Mouse (Mus musculus) spleen, postnatal 14 days (tissue): Measurements from ENCODE around the gene Pank4.

ENCODE experiments used
- DNase-seq, 2 experiments: peaks; one replicate each; pipeline ENCODE4 v3.0.0; 2021 to 2022; ENCODE audit warnings: low spot score in 2 of 2

Gene Pank4

DNA sequence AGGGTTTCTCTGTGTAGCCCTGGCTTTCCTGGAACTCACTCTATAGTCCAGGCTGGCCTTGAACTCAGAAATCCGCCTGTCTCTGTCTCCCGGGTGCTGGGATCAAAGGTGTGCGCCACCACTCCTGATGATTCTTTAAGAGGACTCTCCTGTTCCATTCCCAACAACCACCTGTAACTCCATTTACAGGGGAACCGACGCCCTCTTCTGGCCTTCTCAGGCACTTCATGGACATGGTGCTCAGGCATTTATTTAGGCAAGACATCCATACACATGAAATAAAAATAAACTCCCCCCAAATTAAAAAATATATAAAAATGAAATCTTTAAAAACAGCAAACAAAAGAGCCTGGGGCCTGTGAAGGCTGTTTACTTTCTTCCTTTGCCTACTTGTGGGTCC lies 3.2 kb downstream of the Pank4 start:
- peak; percentile 37 to 58 for DNase-seq

DNA sequence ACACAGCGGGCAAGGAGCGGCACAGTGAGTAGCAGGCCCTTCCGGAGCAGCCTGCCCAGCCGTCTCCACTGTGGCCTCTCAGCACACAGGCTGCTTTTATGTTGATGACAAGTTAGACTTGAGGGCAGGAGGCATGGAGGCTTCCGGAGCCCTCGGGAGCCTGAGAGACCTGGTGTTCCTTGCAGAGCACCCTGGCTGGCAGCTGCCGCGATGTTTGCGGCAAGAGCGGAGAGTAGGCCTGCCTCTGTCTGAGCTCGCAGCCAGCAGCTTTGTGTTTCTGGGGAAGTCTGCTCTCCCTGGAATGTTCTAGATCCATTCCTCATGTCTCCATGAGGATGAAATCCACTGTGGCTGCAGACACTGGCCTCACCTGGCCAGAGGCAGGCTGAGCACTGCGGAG lies 8.6 kb downstream of the Pank4 start:
- DNase-seq: no peak

DNA sequence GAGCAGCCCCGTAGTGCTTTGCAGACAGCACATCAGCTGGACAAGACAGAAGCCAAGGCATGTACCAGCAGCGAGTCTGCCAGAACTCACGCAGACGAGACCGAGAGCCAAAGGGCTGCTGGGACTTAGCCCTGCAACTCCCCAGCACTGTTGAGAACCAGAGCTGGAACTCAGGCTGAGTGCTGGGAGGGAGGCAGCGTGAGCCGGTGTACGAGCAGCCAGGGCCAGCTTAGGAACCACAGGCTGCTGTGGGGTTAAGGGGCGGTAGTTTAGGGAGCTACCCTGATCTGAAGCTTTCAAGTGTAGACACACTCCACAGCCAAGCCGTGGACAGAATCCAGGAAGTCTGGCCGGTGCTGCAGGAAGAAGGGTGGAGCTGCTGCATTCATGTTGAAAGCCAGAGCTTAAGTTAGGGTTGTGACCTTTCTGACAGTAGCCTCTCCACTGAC lies 10.3 kb downstream of the Pank4 start:
- DNase-seq: no peak

DNA sequence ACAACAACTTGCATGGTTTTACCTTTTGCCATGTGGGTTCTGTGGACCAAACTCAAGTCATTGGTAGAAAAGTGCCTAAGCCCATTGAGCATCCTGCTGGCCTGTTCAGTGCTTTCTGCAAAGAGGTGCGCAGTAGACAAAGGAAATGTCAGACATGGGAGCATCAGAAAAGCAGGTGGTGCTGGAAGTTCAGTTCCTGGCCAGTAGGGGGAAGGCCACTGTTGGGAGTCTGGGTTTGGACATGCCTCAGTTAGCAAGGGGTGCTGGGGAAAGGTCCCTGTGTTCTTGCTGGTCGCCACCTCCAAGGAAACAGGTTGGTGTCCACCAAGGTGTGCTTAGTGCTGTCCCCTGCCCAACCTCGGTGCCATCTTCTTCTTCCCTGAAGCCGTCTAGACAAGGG lies 16.2 kb downstream of the Pank4 start:
- DNase-seq: no peak

DNA sequence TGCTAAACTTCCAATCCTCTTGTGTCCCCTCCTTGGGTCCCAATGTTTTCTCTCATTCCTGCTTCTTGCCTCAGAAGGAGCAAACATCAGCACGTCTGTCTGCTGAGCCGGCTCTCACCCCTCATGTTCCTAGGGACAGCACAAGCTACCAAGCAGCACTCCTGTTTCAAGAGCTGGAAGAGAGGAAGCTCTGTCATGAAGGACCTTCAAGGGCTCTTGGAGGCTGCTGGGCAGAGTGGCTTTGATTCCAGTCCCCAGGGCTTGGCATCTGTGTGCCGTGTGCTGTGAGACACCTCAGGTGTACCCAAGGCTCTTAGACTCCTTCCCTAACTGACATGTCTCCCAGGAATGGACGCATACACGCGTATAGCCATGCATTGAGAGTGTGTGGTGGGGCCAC lies 17.2 kb downstream of the Pank4 start:
- DNase-seq: no peak

DNA sequence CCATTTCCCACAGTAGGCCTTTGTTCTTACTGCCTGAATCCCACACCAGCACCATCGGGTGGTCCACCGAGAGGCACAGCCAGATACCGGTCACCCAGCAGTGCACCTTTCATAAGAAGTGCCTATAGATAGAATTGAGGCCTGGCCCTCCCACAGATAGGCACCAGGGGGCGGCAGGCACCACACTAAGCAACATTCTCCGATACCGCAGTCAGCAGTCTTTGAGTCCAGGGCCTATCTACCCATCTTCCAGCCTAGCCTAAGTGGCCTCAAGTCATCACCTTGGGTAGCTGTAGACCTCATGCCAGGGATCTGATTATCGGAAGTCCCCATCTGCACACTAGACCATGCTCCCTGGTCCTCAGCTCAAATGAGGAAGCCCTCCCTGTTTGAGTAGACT lies 17.6 kb downstream of the Pank4 start:
- DNase-seq: no peak

DNA sequence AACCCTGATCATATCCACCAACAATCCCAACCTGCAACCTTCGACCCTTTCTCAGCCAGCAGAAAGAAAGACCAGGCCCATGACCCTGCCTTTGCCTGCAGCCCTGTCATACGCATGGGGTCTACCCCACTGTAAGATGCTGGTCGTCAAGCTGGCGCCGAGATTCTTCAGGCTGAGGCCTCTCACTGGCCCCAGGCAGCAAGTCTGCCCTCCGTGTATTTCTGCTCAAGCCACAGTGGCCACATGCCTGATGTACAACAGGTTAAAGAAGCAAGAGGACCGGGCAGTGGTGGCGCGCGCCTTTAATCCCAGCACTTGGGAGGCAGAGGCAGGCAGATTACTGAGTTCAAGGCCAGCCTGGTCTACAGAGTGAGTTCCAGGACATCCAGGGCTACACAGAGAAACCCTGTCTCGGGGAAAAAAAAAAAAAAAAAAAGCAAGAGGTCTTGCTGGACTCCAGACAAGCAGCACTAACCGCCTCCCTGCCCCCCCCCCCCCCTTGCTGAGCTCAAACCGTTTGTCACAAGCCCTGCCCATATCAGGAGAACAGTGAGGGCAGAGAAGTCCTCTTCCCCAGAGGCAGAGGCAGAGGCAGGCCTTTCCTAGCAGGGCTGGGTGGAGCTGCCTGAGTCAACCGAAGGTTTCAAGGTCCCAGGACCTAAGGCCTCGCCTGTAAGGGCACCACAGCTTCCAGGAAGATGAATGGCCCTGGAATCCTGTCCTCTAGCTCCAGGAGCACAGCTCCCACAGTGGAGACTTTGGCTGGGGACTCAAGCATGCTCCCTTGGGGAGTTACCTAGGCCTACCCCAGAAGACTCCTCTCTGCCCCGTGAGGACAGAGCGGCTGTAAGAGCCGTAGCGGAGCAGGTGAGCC lies 18.6 kb downstream of the Pank4 start:
- no peak for DNase-seq

DNA sequence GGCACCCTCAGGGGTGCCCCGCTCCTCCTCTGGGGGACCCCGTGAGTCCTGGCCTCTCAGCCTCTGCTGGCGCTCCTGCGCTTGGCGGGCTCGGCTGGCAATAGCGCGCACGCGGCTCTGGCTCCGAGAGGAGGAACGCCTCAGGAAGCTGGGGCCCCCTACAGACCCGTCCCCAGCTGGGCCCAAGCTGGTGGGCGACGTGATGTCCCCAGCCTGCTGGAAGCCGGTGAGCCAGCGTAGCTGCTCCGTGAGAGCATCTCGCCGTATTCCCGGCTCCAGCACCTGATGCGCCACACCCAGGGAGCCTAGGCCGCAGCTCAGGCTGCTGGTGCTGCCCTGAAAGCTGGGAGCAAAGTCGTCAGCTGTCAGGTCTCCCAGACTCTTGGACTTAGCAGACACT lies 19.8 kb downstream of the Pank4 start:
- no peak for DNase-seq

DNA sequence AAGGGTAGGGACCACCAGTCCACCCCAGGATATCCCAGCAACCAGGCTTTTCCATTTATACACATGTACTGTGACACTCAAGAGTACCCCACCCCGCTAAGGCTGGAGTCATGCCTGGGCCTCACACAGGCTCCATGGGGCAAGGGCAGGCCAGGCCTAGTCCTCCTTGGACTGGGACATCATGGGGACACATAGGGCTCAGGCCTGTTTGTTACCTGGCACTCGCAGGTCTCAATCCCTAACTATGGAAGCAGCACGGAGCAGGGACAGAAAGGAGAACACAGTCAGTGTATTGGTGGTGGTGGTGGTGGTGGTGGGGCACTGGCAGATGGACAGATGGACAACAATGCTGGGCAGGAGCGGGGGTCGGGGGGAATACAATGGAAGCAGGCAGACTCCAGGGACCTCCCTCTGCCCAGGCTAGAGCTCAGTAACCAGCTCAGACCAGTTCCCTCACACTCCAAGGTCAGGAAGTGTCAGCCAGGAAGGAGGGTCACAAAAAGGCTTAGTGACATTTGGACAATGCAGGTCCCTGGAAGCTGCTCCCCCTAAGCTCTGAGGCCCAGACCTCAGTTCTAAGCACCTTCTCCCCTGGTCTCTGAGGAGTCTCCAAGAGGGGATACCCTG lies 21.3 kb downstream of the Pank4 start:
- DNase-seq: no peak

DNA sequence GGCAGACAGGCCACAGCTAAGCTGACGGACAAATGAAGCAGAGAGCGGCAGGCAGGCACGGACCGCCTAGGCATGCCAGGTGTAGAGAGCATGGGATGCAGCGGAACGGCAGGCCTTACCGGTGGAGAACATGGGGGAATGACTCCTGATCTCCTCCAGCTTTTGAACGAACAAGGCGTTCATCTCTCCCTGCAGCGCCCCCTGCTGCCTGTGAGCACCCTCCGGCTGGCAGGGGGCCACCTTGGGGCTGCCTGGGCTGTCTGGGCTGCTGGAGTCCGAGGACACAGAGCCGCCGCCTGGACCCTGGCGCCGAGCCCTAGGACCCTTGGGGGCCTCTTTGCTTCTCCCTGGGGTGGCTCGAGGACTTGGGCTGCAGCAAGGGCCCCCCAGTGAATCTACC lies 22.2 kb downstream of the Pank4 start:
- DNase-seq: peak; percentile 55 to 71

DNA sequence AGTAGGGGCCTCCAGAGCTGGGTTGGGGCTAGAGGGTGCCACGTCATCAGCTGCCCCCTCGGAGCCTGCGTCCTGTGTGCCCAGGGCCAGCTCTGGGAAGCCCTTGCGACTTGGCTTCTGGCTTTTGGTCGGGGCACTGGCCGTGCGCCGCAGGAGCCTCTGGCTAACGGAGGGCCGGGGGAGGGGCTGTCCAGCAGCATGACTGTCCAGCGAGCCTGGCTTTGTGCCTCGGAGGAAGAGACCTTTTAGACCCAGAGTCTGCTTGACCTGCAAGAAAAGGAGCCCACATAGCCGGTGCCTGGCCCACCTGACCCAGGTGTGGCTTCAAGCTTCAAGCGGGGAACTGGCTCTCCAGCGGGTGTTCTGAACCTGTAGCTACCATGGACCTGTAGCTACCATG lies 22.8 kb downstream of the Pank4 start:
- no peak for DNase-seq

DNA sequence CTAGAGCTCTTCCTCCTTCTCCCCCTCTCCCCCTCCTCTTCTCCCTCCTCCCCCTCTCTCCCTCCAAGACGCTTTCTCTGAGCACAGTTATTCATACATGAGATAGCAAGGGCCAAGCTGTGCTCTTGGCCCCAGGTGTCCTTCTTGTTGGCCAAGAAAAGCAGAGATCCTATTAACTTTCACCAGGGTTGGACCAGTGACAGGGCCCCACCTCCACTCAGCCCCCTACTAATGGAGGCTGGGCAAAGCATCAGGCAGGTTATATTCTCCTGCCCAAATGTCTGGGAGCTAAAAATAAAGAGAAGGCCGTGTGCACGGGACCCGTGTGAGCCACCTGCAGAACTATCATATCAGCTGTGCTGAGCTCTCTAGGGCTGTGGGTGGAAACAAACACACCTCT lies 31.0 kb downstream of the Pank4 start:
- no peak for DNase-seq

DNA sequence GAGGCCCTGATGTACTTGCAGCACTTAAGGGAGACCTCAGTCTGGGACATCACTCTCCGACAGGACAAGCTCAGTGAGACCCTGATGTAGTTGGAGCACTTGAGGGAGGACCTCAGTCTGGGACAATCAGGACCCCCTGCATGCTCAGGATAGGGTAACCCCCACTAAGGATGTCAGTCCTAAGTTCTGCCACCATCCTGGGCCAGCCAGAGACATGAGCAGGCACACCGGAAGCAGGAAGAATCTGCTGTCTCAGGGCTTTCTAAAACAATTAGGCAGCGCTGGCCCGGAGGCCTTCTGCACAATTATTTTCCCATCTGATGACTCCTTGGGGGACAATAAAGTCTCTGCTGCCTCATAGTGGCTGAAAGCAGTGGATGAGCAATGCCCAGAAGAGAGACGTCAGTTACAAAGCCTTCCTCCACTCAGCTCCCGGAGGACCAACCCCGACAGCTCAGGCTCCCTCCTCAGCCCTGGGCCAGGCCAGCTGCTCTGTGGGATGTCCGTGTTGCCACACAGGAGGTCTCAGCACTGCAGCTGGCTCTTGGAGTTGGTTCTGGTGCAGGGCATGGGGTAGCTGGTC lies 32.7 kb downstream of the Pank4 start:
- no peak for DNase-seq

DNA sequence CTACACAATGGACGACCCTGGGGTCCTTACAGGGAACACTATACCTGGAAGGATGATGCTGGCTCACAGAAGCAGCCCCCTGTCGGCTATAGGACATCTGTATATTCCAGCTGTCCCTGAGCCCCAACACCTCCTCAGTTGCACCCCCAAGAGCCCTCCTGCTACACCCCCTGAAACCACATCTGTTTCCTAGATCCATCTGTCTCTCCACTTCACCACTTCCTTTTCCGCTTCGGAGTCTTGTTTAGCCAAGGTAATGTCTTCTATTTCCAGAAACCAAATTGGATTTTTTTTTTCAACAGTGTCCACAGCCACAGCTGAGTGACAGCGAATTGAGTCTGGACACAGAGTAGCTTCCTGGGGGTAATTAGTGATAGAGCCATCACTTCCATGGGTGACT lies 35.5 kb downstream of the Pank4 start:
- DNase-seq: no peak

DNA sequence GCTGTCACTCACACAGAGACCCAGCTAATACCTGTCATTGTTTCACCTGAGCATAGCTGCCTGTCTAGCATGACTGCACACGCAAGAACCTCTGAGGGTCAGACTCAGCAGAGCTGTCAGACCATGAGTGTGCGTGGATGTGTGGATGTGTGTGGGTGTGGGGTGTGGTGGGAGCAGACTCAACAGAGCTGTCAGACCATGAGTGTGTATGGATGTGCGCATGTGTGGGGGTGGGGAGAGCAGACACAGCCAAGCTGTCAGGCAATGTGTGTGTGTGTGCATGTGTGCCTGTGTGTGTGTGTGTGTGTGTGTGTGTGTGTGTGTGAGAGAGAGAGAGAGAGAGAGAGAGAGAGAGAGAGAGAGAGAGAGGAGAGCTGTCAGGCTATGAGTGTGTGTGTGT lies 41.4 kb downstream of the Pank4 start:
- DNase-seq: no peak

DNA sequence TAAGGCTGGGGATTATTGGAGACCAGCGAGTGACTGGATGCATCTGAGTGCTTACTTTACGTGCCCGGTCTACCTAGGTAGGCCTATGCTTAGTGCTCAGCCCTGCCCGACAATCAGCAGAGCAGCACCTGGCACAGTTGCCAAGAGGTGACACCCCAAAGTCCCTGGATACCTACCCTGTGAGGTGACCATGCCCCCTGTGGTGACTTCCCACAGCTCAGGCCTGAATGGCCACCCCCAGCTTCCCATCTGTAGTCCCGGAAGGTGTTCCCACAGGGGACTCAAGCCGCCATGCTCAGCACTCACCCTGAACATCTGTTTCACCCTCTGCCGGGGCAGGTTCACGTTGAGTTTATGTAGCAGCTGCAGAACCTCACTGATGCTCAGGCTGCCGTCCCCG lies 42.4 kb downstream of the Pank4 start:
- DNase-seq: no peak

DNA sequence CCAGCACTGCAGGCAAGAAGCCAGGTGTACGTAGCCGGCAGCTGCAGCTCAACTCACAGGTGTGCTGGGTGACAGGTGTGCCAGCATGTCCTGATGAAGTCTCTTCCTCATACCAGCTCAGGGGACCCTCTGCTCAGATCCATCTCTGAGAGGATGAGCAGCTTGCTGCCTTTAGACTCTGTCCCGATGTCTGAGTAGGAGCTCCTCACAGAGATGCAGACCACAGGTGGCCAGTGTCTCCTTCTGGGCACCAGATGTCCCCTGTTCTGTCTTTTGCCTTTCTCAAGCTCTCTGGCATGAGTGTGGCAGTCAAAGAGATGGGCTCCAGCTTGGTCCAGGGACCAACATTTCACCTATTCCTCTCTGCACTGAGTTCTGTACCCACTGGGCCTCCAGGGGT lies 43.7 kb downstream of the Pank4 start:
- DNase-seq: no peak

DNA sequence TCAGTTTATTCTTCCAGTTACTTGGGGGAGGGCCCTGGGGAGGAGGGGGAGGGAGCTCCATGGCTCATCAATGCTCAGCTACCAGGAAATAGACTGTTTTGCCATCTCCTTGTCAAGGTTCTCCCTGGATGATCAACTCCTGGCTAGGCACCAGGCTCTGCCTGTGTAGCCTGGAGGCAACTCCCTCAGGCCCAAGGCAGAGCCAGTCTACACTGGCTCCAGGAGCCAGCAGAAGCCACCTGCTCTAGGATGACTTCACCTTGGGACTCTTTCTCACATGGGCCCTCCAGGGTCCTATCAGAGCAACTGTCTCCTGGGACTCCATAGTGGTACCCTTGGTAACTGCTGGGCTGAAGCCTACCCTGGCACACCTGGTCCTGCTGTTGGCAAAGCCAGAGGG lies 44.2 kb downstream of the Pank4 start:
- DNase-seq: no peak

DNA sequence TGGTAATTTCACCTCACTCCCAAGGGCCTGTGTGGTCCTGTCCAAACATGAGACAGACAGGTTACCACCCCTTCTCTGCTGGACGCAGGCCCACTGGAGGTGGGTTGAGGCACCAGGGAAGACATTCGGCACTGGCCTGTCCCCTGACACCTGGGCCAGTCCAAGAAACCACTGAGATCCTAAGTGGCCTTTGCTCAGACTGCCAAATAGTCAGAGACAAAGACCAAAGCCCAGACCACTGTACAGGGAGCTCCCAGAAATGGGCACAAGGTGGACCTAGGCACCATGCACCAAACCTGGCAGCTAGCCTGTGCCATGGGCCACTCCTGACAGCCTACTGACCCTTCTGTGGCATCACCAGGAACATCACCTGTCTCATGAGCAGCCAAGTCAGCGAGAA lies 45.3 kb downstream of the Pank4 start:
- DNase-seq: no peak

DNA sequence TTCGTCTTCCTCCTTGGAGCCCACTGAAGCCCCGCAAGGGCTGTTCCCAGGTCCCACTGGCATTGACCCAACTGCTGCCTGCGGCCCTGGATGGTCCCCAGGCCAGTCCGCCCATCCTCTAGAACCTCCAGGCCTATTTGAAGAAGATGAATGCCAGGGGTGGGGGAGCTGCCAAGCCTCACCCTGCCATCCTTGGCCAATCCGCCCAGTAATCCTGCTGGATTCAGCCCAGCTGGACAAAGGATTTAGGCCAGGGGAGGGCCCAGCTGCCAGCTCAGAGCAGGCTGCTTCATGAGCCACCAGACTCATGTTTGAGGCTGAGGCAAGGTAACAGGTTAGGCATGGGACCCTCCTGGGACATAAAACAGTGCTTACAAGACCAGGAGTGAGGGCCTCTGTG lies 46.9 kb downstream of the Pank4 start:
- DNase-seq: no peak

DNA sequence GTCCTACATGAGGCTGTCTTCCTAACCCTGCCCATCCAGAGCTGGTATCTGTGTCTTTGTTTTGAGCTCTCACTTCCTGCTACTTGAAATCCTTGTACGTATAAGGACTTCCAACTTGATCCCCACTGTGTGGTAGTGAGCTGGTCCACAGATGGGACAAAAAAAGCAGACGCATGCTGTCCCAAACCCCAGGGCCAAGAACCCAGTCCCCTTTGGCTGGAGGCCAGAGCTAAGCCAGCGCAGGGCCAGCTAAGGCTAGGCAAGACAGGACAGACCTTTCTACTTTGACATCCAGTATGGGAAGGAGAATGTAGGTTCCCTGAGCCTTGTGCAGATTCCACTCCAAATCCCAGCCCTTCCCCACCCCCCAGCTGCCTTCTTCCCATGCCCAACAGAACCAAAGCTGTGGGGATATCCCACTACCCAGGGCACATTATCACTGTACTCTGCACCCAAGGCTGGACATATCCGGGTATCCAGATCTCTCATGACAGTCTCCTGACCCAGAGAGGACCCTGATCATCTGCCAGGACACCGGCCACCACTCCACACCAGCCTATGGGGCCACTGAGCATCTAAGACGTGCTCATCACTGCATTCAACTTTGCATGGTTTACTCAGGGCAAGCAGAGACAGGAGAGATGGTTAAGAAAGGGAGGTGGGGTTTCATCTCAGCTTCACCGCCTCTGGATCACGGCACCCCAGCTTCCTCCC lies 47.5 kb downstream of the Pank4 start:
- DNase-seq: no peak

DNA sequence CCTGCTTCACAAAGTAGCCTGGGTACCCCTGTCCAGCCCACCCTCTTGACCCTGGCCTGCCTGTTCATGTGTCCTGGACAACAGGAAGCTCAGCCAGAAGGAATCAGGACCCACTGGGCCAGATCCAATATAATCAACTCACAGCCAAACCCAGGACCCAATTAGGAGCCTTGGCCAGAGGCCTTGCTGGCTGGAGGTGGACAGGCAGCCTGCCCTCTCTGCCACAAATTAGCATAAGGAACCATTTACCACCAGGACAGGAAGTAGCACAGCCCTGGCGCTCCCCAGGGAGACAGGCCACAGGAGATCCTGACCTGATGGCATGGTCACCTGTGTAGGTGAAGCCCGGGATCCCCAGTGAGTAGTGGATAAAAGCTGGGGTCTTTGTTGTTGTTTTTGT lies 48.2 kb downstream of the Pank4 start:
- no peak for DNase-seq

DNA sequence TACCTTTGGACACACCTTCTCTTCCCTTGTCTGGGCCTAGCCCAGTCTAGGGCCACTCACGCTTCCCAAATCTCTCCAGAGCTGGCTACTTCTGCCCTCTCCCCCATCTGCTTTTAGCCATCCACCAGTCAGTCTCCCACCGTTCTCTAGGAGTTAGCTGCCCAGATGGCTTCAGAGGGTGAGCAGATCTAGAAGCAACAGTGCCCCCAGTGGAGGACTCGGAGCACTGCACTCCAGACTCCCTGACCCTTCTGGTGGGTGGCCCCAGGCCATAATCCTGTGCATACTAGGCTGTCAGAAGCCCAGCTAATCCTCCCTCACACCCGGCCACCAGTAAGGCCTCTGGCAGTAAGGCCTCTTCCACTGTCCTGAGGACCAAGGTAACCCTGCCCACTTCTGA lies 48.9 kb downstream of the Pank4 start:
- peak; percentile 16 to 50 for DNase-seq
